Mouse (Mus musculus): ENCODE data around the gene Podxl.
A peak's percentile ranks its signal among the peaks of the same experiment; 100 is the strongest.

Podxl gene

GRCm38 (mm10) chr6:31521491-31522355 is 42.1 kb downstream of the Podxl start:
- no peak for TF ChIP-seq GATA4 (IDR thresholded peaks at IDR 0.05; ENCODE audit: insufficient replicate concordance, low read length)

GRCm38 (mm10) chr6:31520486-31521215 is 43.1 kb downstream of the Podxl start:
- TF ChIP-seq GATA4 (IDR thresholded peaks at IDR 0.05; ENCODE audit: insufficient replicate concordance, low read length): no peak

- no peak for TF ChIP-seq GATA4 (IDR thresholded peaks at IDR 0.05; ENCODE audit: insufficient replicate concordance, low read length)
Measured at GRCm38 (mm10) chr6:31519001-31519471, 44.7 kb downstream of the Podxl start.

- TF ChIP-seq GATA4 (IDR thresholded peaks at IDR 0.05; ENCODE audit: insufficient replicate concordance, low read length): 0 out of 2 replicates have a peak, but pooled peaks have one; percentile 29
Measured at GRCm38 (mm10) chr6:31518338-31518698, 45.5 kb downstream of the Podxl start.

GRCm38 (mm10) chr6:31517681-31518337 is 46.0 kb downstream of the Podxl start:
- no peak for TF ChIP-seq GATA4 (IDR thresholded peaks at IDR 0.05; ENCODE audit: insufficient replicate concordance, low read length)

DNA sequence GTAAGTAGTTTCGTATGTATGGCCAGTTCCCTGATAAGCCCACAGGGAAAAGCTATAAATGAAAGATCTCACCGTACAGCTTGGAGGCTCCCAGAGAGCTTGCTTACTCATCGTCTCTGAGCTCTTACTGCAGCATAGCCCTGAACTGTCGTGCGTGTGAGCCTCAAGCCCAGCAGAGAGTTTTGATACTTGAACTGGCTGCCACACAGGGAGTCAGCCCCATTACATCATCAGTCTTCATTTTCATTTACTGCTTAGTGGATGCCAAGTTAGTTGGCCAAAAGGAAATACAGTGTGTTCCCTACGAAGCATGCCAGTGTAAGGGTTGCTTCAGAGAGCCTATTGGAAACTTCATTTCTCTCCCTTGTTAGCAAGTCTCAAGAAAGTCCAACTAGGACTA is 50.1 kb downstream of the Podxl start:
- TF ChIP-seq GATA4 (IDR thresholded peaks at IDR 0.05; ENCODE audit: insufficient replicate concordance, low read length): no peak

- TF ChIP-seq GATA4 (IDR thresholded peaks at IDR 0.05; ENCODE audit: insufficient replicate concordance, low read length): no peak
Measured at GRCm38 (mm10) chr6:31502614-31503013, 61.2 kb downstream of the Podxl start.

- no peak for TF ChIP-seq GATA4 (IDR thresholded peaks at IDR 0.05; ENCODE audit: insufficient replicate concordance, low read length)
Measured at GRCm38 (mm10) chr6:31500691-31501090, 63.1 kb downstream of the Podxl start.

DNA sequence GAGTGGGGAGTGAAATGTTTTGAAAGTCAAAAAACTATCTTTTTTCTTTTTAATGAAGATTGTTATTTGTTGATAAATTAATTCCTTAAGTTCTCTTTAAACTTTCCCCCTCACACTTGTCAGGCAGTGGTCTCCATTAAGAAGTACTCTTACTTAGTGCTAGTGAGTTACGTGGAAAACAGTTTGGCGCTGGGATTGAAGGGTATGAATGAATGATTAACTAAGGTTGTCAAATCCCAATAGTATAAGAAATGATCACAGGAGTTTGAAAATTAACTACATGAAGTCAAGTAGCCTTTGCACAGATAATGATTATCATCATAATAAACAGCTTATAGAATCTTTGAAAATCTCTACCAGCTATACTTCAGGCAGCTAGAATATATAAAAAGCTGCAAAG is 63.5 kb downstream of the Podxl start:
- no peak for TF ChIP-seq GATA4 (IDR thresholded peaks at IDR 0.05; ENCODE audit: insufficient replicate concordance, low read length)

GRCm38 (mm10) chr6:31499836-31500235 is 63.9 kb downstream of the Podxl start:
- no peak for TF ChIP-seq GATA4 (IDR thresholded peaks at IDR 0.05; ENCODE audit: insufficient replicate concordance, low read length)

- no peak for TF ChIP-seq GATA4 (IDR thresholded peaks at IDR 0.05; ENCODE audit: insufficient replicate concordance, low read length)
Measured at GRCm38 (mm10) chr6:31496227-31496626, 67.6 kb downstream of the Podxl start.

- no peak for TF ChIP-seq GATA4 (IDR thresholded peaks at IDR 0.05; ENCODE audit: insufficient replicate concordance, low read length)
Measured at GRCm38 (mm10) chr6:31495122-31495731, 68.6 kb downstream of the Podxl start.

DNA sequence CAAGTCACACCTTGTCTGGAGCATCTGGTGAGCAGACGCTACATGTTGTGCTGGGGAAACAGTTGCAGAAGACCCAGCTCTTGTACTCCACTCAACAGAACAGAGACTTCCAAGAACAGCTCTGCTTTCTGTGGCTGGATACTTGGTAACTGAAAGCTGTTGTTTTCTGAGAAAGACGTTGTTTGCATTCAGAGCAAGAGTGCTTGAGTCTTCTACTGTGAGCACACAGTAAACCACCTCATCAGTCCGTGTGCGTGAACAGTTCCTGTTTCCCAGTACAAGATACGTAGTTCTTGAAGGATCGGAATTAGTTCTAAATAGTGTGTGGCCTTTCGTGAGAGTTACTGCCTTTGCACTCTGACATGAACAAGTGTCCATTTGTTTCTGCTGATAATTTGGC is 73.8 kb downstream of the Podxl start:
- no peak for TF ChIP-seq GATA4 (IDR thresholded peaks at IDR 0.05; ENCODE audit: insufficient replicate concordance, low read length)

- TF ChIP-seq GATA4 (IDR thresholded peaks at IDR 0.05; ENCODE audit: insufficient replicate concordance, low read length): no peak
Measured at GRCm38 (mm10) chr6:31486601-31487000, 77.2 kb downstream of the Podxl start.

GRCm38 (mm10) chr6:31480008-31480407 is 83.8 kb downstream of the Podxl start:
- no peak for TF ChIP-seq GATA4 (IDR thresholded peaks at IDR 0.05; ENCODE audit: insufficient replicate concordance, low read length)

Data from liver, adult (tissue).